32 mouse cellular contexts compared by ENCODE assay signal in the genomic region with DNA sequence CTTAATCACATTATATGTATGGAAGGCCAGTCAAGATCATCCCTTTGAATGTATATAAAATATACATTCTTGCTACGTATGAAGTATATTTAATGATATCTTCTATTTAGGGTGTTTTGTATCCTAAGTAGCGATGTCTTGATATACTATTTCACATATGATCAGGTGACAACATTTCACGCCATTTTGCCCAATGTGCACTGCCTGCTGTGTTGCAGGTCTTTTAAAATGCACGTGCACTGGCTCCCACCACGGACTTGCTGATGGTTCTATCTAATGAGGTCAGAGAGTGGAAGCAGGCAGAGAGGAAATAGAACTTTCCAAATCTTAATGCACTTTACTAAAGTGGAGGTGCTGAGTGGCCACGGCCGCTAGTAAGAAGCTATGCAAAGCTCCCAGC.
"Had no signal": no experiment of that assay in that cellular context is flagged by ENCODE, and none has a peak within 500 bp of the region (broad histone marks: within the 10 kb centered on the region; RNA-seq: fewer than 3 reads in every experiment).

No protein-coding gene starts in this region.

- H3K4me3 ChIP-seq: heart, embryonic 10.5 days; heart, embryonic 12.5 days; heart, embryonic 13.5 days; heart, embryonic 15.5 days; hindbrain, embryonic 10.5 days; hindbrain, embryonic 12.5 days; hindbrain, embryonic 13.5 days; hindbrain, embryonic 15.5 days; intestine, embryonic 15.5 days; kidney, embryonic 15.5 days; layer of hippocampus, adult 2 months; left cerebral cortex, adult 2 months had no signal

- DNase-seq: heart, postnatal 10 days; heart, postnatal 14 days; heart, postnatal 36 days; heart, postnatal 4 days; kidney, adult 11 months; kidney, adult 18-20 months; kidney, adult 2 months; kidney, adult 8-10 months; kidney, adult 9 months; kidney, postnatal 10 days; kidney, postnatal 14 days; kidney, postnatal 25 days; kidney, postnatal 36 days; kidney, postnatal 4 days; layer of hippocampus, adult 9-11 months; layer of hippocampus, postnatal 36 days had no signal

- H3K27ac ChIP-seq: heart, embryonic 10.5 days; heart, embryonic 13.5 days; heart, embryonic 15.5 days; hindbrain, embryonic 10.5 days; hindbrain, embryonic 12.5 days; hindbrain, embryonic 13.5 days; hindbrain, embryonic 14.5 days; hindbrain, embryonic 15.5 days; hindbrain, postnatal 0 days; intestine, embryonic 15.5 days; kidney, embryonic 15.5 days; kidney, postnatal 0 days; layer of hippocampus, adult 2 months; left cerebral cortex, adult 2 months had no signal

- H3K4me1 ChIP-seq: heart, embryonic 10.5 days; heart, embryonic 12.5 days; heart, embryonic 13.5 days; heart, embryonic 15.5 days; hindbrain, embryonic 10.5 days; hindbrain, embryonic 12.5 days; hindbrain, embryonic 13.5 days; hindbrain, embryonic 15.5 days; intestine, embryonic 15.5 days; kidney, embryonic 15.5 days had no signal

- H3K9me3 ChIP-seq: heart, embryonic 10.5 days; heart, embryonic 12.5 days; heart, embryonic 13.5 days; heart, embryonic 15.5 days; hindbrain, embryonic 10.5 days; hindbrain, embryonic 12.5 days; hindbrain, embryonic 13.5 days; hindbrain, embryonic 15.5 days; intestine, embryonic 15.5 days; kidney, embryonic 15.5 days had no signal

- H3K9ac ChIP-seq: heart, embryonic 12.5 days; heart, embryonic 13.5 days; heart, embryonic 15.5 days; hindbrain, embryonic 12.5 days; hindbrain, embryonic 13.5 days; hindbrain, embryonic 14.5 days; hindbrain, embryonic 15.5 days; intestine, embryonic 15.5 days; kidney, embryonic 15.5 days had no signal

- H3K4me2 ChIP-seq: heart, embryonic 11.5 days; heart, embryonic 12.5 days; heart, embryonic 13.5 days; heart, embryonic 15.5 days; hindbrain, embryonic 12.5 days; hindbrain, embryonic 13.5 days; hindbrain, embryonic 14.5 days; hindbrain, embryonic 15.5 days; intestine, embryonic 15.5 days; kidney, embryonic 15.5 days had no signal

- H3K36me3 ChIP-seq: heart, embryonic 10.5 days; heart, embryonic 12.5 days; heart, embryonic 13.5 days; heart, embryonic 15.5 days; hindbrain, embryonic 10.5 days; hindbrain, embryonic 12.5 days; hindbrain, embryonic 13.5 days; hindbrain, embryonic 15.5 days; intestine, embryonic 15.5 days; kidney, embryonic 15.5 days had no signal

- H3K27me3 ChIP-seq: heart, embryonic 12.5 days; heart, embryonic 13.5 days; heart, embryonic 15.5 days; hindbrain, embryonic 12.5 days; hindbrain, embryonic 13.5 days; hindbrain, embryonic 15.5 days; intestine, embryonic 15.5 days; kidney, embryonic 15.5 days had no signal
